Mouse (Mus musculus) G1E (cell line): ENCODE data around the gene Map4k2.

Source experiments
- CTCF ChIP-seq: IDR thresholded peaks from 2 replicates; pipeline ENCODE4 v1.5.1; 2012; ENCODE audit warnings: low read depth, low read length, inconsistent platforms, mixed read lengths
- GATA2 ChIP-seq: IDR thresholded peaks from 2 replicates; pipeline ENCODE4 v1.6.1; 2012; ENCODE audit warnings: low read depth, low read length, inconsistent platforms, borderline replicate concordance

DNA sequence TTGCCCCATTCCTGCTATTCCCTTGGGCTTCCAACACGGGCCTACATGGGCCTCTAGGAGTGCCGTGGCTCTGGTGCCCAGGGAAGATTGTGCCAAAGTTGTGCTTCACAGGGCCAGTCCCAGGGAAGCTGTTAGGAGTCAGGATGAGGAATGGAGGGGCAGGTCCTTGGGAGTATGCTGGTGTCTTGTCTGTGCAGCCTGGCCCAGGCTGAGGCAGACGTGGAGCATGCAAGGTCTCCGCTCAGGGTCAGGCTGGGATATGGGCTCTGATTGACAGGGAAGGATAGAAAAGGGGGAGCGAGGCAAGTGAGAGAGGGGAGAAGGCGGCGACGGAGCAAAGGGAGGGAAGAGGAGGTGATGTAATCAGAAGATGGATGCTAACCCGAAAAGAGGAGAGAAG, 16.2 kb upstream of the Map4k2 start:
- TF ChIP-seq CTCF = no peak
- TF ChIP-seq GATA2 = no peak
